Mouse (Mus musculus): ENCODE results near the gene Stac2.

Stac2 gene

DNA sequence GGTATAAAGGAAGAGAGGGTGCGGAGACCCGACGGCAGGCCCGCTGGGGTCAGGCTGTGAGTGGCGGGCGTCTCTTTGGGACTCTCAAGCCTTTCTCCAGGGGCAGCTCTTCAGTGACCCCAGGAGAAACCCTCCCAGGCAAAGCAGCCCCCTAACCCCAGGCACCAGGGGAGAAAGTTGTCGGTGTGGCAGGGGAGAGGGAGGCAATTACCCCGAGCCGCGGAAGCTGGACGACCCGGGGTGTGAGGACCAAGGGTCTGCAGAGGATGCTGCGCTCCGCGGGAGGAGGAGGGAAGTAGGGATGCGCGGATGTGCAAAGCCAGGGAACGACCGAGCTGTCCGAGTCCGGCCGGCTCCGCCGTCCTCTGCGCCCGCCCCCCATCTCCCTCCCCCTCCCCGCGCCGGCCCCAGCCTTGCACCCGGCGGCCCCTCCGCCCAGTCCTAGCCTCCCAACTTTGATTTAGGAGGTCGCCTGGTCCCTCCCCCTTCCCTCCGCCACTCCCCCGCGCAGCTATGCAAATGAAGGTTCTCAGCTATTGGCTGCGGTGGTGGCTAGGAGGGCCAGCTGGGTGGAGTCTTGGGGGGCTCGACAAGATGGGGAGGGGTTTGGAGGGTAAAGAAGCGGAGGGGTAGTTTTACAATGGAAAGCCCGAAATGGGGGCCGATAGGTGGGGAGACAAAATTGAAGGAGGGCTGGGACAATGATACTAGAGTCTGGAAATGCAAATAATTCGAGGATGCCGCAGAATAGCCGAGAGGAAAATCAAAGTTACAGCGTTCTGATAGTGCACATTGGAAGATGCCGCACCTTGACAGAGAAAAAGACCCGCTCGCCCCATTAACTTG is at the start of gene Stac2:
Gene Stac2 (minus strand): TSS at position 474 of the 846 bp plus-strand sequence.
- in situ Hi-C loops (cut with MboI, MseI) = no loop called here

DNA sequence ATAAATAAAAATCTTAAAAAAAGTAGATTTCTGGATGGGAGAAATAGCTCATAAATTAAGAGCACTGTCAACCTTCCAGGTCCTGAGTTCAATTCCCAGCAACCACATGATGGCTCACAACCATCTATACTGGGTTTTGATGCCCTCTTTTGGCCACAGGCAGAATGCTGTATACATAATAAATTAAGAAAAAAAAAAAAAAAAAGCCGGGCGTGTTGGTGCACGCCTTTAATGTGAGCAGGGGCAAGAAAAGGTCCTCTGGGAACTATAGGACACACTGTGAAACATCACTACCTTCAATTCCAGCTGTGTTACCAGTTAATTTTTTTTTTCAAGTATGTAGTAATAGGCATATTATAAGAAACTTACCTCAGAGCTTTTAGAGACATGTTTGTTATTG is 48.1 kb upstream of the Stac2 start:
- in situ Hi-C loops (cut with MboI, MseI) = no loop called here

DNA sequence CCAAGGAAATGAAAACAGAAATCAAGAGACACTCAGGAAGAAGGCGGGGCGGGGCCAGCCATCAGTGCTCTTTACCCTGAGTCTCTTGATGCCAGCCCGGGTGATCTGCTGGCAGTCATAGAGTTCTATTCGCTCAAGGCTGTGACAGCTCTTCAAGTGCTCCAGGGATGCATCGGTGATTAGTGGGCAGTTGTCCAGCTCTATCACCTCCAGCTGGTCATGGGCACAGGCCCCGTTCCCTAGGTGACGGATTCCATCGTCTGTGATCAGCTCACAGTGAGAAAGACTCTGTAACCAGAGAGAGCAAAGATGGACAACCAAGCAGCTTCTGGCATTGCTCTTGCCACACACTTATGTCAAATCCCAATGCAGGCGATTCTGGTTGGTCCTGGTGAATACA is 37.3 kb upstream of the Stac2 start:
- in situ Hi-C loops (cut with MboI, MseI) = no loop called here

DNA sequence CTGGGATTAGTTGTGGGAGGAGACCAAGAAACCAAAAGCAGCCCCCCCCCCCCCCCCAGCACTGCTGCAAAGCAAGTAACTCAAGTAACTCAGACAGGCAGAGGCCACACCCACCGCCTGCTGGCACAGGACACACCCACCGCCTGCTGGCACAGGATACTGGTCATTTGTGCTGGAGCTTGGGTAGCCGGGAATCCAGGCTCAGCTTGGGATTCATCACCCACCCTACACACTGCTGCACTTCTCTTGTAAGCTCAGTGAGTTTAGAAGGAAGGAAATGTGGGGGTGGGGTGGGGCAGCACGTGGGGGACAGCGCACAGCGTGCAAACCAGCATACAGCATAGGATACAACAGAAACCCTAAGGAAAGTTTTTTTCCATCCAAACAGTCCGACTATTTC is 35.0 kb upstream of the Stac2 start:
- in situ Hi-C loops (cut with MboI, MseI) = no loop called here

DNA sequence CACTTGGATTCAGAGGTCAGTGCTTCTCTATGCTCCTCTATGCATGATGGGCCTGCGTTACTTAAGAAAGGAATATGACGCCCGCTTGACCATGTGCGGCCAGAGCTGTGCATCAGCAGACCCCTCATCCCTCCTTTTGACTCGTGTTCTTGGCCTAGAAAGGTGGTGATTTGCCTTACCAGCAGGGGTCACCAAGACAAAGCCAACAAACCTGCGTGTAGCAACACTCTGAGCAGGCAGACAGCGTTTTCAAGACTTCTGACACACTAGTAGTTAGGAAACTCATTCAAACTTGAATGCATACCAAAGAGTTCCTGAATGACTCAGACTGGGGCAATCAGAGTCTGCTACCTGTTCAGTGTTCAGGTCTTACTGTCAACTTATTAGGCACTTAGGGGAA is 33.3 kb upstream of the Stac2 start:
- in situ Hi-C loops (cut with MboI, MseI) = no loop called here

DNA sequence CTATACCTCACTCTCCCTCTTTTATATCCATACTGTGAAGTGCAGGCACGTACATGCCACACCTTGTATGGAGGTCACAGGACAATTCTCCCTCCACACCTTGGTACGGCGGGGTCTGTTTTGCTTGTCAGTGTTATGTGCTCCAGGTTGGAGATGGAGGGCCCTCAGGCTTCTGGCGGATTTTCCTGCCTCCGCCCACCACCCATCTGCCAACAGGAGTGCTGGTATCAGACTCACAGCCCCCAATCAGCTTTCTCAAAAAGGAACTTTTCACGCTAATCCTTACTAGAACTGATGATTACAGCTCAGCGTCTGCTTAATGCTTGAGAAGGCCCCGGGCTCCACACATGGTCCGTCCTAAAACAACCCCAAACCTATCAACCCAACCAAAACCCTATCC is 32.9 kb upstream of the Stac2 start:
- in situ Hi-C loops (cut with MboI, MseI) = no loop called here

DNA sequence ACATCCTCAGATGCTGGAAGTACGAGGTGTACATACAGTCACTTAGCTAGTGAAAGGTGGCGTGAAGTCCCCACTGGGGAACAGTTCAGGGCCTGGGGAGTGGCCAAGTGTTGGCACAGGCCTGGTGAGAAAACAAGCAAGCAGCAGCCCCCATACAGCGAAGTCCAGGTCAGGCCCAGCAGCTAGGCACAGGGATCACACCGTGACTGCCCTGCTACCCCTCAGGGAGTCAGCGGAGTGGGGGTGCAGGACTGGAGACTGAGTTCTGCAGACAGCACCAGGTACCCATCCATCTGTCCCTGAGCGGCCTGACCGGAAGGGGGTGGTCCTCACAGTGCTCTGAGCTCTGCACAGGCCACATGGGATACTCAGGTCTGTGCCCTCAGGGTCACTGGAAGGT is 29.5 kb upstream of the Stac2 start:
- in situ Hi-C loops (cut with MboI, MseI) = no loop called here

DNA sequence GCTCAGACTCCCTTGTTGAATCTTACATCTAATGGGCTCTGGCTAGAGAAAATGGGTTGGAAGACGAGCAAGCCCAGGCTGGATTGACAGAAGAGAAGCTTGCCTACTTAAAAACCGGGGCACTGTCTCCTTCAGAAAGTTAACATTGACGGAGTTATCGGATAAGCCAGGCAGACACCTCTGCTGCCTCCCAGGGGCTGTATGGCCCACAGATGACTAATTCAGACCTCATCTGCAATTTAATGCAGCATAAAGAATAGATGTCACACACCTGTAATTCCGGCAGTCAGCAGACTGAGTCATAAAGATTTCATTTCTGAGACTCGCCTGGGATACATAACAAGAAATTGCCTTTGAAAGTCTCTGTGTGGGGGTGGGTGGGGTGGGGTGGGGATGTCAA is 27.2 kb upstream of the Stac2 start:
- in situ Hi-C loops (cut with MboI, MseI) = no loop called here

DNA sequence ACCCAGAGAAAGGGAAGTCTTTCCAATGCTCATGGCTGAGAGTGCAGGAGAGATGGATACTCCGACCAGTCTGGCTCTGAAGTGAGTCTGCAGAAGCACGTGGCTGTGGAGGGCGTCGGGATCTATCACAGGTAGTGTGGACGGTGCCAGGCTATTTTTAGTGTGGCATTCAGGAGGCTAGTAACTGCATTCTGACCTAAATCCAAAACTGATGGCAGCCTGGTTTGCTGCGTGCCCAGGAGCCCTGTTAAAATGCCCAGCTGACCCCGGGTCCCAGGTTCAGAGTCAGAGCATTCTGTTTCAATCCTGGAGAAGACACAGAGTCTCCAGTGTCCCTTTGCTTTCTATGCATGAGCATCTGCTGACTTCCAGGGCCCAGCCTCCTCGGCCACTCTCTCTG is 23.8 kb upstream of the Stac2 start:
- in situ Hi-C loops (cut with MboI, MseI) = loop anchor here (10.0 kb wide), 1 partner anchor 142 kb away; no protein-coding TSS in a partner anchor

DNA sequence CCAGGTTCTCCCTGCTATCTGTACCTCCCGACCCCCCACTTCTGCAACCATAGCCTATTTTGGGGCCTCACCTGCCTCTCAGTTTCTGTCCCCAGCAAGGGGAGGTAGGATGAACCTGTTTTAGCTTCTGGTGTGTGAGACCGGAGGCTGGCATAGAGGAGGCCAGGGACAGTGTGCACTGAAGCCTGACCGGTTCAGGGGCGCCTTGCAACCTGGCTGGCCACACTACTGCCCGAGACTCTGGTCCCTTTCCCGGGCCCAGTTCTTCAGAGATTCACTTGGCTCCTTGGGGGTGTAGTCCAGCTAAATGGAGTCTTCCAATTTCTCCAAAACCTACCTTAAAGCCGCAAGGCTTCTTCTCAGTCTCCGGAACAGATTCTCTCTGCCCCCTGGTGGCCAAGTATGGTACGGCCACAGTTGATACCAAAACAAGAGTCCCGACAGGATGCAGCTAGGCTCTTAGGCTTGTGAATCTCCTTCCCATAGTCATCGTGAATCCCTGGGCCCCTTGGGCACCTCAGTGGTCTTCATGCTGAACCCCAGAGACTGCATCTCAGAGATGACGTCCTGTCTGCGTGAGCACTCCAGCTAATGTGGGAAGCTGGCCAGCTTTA is 22.0 kb upstream of the Stac2 start:
- in situ Hi-C loops (cut with MboI, MseI) = loop anchor here (10.0 kb wide), 1 partner anchor 141 kb away; no protein-coding TSS in a partner anchor

DNA sequence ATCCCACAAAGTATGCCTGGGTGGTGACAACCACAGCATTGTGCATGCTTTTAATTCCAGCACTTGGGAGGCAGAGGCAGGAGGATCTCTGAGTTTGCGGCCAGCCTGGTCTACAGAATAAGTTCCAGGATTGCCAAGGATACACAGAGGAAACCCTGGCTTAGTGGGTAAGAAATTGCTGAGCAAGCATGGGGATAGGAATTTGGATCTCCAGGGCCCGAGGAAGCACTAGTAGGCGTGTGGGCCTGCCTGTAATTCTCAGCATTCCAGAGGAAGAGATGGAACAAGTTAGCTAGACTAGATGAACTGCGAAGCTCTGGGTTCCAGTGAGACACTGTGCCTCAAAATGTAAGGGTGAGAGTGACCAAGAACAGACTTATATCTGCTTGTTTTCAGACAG is 20.2 kb upstream of the Stac2 start:
- in situ Hi-C loops (cut with MboI, MseI) = loop anchor here (10.0 kb wide), 1 partner anchor 139 kb away; no protein-coding TSS in a partner anchor

DNA sequence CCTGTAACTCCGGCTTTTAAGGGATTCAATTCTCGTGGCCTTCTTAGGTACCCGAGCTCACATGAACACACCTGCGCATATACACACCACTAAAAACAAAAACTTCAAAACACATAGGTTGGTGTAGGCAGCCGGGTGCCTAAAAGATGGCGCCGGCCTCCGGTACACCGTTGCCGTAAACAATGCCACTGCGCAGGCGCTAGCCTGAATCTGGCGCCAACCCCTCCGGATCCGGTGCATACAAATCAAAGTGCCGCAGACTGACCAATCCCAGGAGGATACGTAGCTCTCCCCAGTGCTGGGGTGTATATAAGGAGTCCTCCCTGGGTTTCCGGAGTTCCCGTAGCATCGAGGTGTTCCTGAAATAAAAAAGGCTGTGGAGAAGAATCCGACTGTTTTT is 14.0 kb upstream of the Stac2 start:
- in situ Hi-C loops (cut with MboI, MseI) = no loop called here

DNA sequence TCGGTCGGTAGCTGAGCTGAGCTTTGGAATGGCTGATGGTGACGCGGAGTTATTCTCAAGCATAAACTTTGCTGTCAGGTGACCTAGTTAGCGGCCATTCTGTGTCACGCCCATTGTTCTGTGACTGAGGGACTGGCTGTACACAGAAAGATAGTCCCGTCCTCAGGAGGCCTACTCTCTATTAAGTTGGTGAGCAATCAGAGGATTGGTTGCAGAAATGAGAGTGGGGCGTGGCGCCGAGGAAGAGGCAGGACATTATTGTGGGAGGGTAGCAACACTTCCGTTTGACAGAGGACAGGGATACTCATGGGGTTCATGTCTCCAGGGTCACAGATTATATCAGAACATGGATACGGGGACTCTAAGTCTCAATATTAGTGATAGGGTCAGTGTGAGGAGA is 12.9 kb upstream of the Stac2 start:
- in situ Hi-C loops (cut with MboI, MseI) = no loop called here

DNA sequence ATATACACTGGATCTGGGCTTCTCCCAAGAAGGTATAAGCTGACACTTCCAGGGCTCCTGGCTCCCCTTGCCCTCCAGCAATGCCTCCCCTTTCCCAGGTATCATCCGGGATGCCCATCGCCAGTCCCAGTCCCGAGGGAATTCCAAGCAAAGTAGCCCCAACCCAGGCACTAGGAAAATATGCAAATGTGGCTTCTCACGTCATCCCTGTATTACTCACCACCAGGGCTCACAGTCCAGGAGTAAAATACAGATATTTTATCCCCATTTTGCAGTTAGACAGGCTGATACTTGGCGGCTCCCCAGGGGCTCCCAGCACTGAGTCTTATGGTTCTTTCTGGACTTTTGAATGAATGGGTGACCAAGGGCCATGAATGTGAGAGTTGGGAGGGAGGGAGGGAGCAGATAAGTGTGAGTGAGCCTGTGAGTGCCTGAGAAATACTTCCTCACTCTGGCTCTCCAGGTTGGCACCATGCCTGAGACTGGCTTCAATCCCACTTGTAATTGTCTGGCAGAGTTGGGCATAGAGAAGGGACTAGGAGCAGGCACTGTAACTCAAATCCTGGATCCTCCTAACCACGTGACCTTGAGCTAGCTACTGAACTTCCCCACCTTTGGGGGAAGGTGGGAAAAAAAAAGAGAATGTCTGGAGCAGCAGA is 8.8 kb upstream of the Stac2 start:
- in situ Hi-C loops (cut with MboI, MseI) = no loop called here

DNA sequence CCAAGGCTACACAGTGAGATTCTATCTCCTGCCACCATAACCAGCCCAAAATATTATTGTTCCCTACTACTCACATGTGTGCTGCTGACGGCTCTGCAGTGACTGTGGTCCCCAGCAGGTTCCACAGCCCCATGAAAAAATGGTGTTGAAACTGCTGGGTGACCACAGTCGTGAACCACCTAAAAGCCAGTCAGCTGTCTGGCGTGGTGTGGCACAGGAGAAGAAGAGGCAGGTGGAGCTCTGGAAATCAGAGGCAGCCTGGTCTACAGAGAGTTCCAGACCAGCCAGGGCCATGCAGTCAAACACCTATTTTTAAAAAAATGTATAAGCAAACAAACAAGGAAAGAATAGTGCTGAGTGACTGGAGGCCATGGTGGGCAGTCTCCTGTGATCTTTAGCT is 8.2 kb upstream of the Stac2 start:
- in situ Hi-C loops (cut with MboI, MseI) = no loop called here

DNA sequence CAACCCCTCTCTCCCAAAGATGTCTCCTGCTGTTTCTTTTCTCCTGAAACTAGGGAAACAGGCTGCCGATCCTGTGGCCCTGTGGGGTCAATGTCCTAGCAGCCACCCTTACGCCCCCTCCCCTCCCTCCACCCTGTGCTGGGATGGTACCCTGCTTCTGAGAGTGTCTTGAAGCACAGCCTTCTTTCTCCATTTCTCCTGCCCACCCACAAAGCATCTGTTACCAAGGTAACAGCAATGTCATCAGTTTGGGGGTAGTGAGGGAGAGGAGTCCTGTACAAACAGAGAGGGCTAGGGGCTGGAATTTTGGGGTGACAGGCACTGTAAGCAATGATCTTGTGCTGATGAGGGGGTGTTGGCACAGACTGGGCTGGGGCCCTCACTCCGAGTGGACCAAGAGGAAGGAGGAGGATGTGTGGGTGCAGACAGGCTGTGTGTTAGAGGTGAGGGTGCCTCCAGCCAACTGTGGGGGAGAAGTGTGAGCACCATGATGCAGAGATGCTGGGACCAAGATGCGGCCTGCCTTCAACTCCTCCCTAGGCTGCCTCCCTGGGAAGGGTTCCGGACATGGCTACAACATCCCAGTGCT is 6.9 kb upstream of the Stac2 start:
- in situ Hi-C loops (cut with MboI, MseI) = no loop called here

DNA sequence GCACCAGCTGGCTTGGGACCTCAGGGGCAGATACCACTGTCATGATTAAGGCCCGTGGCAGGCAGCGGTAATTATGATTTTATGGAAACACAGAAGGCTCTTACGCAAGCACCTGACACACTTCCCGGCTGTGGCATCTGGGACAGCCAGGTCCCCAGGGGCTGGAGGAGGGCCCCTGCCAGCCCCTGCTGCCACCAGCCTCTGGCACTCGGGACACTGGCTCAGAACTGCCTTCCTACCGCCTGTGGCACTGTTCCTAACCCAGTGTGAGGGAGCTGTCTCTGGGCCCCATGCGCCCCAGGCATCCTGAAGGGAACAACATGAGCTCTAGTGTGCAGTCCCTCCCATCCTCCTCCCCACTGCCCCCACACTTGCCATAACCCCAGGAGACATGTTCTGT is 6.4 kb upstream of the Stac2 start:
- in situ Hi-C loops (cut with MboI, MseI) = no loop called here

DNA sequence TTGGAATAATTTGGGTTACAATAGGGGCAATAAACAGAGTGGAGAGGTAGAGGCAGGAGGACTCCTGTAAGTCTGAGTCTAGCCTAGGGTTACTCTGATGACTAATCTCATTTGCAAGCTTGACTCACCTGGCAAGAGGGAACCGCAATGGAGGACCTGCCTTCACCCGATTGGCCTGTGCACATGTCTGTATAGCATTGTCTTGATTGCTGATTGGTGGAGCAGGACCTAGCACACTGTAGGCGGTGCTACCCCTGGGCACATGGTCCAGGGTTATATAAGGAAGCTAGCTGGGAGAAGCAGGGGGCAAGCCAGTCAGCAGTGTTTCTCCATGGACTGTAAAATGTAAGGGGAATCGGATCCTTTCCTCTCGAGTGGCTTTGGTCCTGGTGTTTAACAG is 4.7 kb upstream of the Stac2 start:
- in situ Hi-C loops (cut with MboI, MseI) = no loop called here

DNA sequence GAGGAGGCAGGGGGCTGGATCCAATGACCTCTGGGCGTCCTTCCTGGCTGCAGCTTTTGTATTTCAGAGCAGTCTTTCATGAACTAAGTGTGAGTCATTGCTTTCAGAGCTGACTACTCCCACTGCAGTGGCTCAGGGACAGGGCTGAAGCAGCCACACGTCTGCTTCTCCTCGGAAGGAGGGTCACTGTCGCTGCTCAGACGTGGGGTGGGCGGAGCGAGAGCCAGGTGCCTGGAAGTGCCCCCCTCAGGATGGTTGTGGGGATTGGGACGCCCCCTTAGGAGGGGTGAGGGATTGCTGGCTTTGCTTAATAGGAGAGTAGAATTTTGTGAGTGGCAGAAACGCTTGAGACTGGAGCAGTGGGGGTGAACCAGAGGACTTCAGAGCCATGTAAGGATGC is 4.2 kb upstream of the Stac2 start:
- in situ Hi-C loops (cut with MboI, MseI) = no loop called here

DNA sequence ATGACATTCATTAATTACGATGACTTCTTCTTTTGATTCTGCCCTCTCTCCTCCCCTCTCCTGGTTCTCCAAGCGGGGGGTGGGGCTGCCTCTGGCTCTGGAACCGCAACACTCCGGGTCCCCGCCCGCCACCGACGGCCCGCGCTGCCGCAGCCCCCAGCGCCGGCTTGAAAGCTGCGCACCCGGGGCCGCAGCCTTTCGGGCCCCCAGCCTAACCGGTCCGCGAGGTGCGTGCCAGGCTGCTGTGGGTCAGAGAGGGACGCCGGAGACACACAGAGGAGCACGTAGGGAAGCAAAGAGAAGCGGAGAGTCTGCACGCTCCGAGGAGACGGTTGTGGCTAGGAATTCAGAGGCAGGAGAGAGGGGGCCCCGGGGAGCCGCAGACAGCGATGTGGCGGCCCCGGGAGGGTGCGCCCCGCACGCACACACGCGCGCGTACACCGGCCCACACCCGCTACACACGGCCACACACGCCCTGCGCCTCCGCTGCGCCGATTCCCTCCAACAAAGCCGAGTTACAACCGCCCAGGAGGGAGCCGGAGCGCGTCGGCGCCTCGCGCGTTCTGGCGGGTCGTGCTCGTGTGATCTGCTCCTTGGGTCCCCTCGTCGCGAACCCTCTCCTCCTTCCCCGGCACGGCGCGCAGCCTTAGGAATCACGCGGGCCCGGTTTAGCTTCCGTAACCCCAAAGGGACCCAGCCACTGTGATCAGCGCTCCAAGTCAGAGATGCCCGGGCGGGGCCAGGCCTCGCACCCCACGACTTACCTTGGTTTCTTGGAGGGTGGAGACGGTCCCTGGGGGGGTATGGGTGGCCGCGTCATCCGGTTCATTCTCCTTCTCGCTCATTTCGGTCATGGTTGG is 903 bp downstream of the Stac2 start:
- in situ Hi-C loops (cut with MboI, MseI) = no loop called here

DNA sequence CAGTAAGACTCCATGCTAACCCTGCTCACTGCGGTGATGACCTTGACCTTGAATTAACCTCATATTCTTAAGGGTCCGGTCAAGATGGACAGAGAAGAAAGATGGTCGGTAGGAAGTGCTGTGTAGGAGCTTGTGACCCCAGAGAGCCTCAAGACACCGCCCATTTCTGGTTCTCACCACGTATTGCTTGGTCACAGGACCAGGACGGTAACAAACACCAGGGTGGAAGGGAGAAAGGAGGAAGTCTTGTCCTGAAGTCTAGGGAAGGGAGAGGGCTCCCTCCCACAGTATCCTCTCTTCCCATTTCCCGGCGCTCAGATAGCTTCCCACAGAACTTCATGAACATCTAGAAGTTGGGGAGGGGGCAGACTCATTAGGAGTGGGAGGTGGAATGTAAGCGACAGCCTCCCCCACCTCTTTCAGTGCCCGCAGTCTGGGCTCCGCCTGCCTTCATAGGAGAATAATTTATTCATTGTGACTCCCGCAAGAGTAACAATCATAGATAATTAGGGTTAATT is 1.6 kb downstream of the Stac2 start:
- in situ Hi-C loops (cut with MboI, MseI) = no loop called here

Data from T-helper 2 cell (primary cell).